Mouse (Mus musculus) heart, embryonic 16.5 days (tissue): ENCODE measurements at regions not wholly inside any gene's neighbourhood (a gene's known extent, or its start where the extent isn't known, plus 50 kb on each side); places are given as distances from the start of the nearest gene placed in this dataset.

Experiments
- ATAC-seq: fragments of 200-750 bp; cut with Nextera tagmentation; replicated peaks from 2 replicates; pipeline ENCODE4 v1.8.0; 2017; ENCODE audit warnings: moderate number of reproducible peaks; ENCODE audit not compliant: insufficient read depth, low FRiP score; ENCODE audit errors: extremely low read depth
- H3K27ac ChIP-seq: fragments of 300-500 bp; sonication (generic); 2 replicates; pipeline ENCODE4 v1.5.1; 2014; ENCODE audit warnings: mild to moderate bottlenecking, low read length, control low read depth, moderate library complexity
- H3K27me3 ChIP-seq: fragments of 300-500 bp; sonication (generic); 2 replicates; pipeline ENCODE4 v1.6.1; 2014; ENCODE audit warnings: low read length, mixed read lengths; ENCODE audit not compliant: control insufficient read depth, insufficient read depth
- H3K36me3 ChIP-seq: fragments of 300-500 bp; sonication (generic); 2 replicates; pipeline ENCODE4 v1.6.1; 2014; ENCODE audit not compliant: control insufficient read depth, insufficient read depth
- H3K4me1 ChIP-seq: fragments of 300-500 bp; sonication (generic); 2 replicates; pipeline ENCODE4 v1.6.1; 2014; ENCODE audit warnings: low read length, mixed read lengths; ENCODE audit not compliant: control insufficient read depth, insufficient read depth
- H3K4me2 ChIP-seq: fragments of 300-500 bp; sonication (generic); 2 replicates; pipeline ENCODE4 v1.6.1; 2014; ENCODE audit warnings: low read depth, mild to moderate bottlenecking, control low read depth, low read length
- H3K4me3 ChIP-seq: fragments of 300-500 bp; sonication (generic); 2 replicates; pipeline ENCODE4 v1.5.1; 2014; ENCODE audit warnings: mild to moderate bottlenecking, control low read depth, low read length
- H3K9ac ChIP-seq: fragments of 300-500 bp; sonication (generic); 2 replicates; pipeline ENCODE4 v1.6.1; 2014; ENCODE audit warnings: low read length, control low read depth
- H3K9me3 ChIP-seq: fragments of 300-500 bp; sonication (generic); replicated peaks from 2 replicates; pipeline ENCODE4 v1.6.1; 2016; ENCODE audit warnings: low read length; ENCODE audit not compliant: control insufficient read depth
- WGBS: fragments of 180-500 bp; shearing (Covaris S2); extraction: QIAGEN DNeasy Blood & Tissue Kit; methylation state at CpG from one replicate; pipeline ENCODE4 v1.1.7; 2014; 5-methylcytosine and 5-hydroxymethylcytosine counted together

DNA sequence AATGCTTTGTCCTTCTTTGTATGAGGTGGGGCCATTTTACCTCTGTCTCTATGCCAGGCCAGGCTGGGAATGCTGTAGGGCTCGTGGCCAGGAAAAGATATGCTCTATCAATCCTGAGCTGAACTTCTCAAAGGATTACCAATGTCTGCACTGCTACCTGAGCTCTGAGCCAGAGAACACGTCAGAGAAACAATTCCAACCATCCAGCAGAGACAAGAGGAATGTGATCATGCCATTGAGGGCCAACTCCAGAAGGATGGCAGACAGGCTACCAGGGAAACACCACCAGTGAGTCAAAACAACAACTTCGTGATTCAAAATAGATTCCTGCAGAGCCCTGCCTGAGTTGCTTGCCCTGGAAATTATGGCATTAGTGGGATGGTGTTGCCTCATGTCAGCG, 361.0 kb downstream of the Adam3 start:
- peak overlapping the region; percentile 57 for H3K27ac ChIP-seq

DNA sequence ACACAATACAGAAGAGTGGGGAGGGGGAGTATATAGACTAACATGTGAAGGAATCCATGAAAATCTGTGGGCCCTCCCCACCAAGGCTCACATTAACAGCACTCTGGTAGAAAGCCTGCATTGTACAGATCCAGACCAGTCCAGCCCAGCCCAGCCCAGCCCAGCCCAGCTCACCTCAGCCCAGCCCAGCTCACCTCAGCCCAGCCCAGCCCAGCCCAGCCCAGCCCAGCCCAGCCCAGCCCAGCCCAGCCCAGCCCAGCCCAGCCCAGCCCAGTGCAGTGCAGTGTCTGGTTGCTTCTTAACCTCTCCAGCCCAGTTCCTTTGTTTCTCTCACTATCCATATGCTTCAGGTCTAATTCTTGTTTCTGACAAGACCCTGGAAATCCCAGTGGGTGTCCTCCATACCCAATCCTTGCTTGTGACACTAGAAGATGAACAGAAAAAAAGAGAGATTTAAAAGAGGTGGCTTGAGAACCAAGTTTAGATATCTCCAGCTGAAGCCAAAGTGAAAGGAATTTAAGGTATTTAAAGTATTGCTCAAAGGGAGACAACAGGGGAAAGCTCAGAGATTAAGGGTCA, 366.5 kb downstream of the Adam3 start:
- ATAC-seq = no peak
- H3K9ac ChIP-seq = no peak overlapping the region

More for the DNA sequence above, 361.0 kb downstream of the Adam3 start:
- H3K9ac ChIP-seq = no peak overlapping the region
- 43% methylated on average over 4 of the region's 4 CpGs for WGBS
- H3K9me3 ChIP-seq = no peaks in the 10 kb centered on the region
- H3K36me3 ChIP-seq = no peaks in the 10 kb centered on the region
- H3K4me3 ChIP-seq = no peak overlapping the region
- no peak overlapping the region for H3K4me2 ChIP-seq
- no peaks in the 10 kb centered on the region for H3K27me3 ChIP-seq
- peak; percentile 84 for ATAC-seq
- H3K4me1 ChIP-seq = peaks cover 7% of the 10 kb centered on the region

DNA sequence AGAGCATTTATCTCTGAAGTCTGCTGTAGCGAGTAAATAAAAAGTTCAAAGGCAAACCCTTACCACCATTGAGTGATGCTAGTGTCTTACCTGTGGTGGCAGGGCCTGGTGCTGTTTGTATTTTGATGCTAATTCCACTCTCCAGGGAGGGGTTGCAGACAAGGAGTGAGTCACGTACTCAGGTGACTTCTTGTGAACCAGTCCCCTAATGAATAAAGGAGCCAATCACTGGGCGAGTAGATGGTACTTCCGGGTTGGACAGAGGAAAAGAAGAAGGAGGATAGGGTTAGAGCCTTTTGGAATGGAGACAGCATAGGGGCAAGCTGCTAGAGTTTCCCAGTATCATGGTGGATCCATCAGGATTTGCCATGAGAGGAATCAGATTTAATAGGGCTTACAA, 370.5 kb downstream of the Adam3 start:
- H3K4me3 ChIP-seq = no peak overlapping the region
- no peak overlapping the region for H3K9ac ChIP-seq
- peaks cover 2% of the 10 kb centered on the region; the same call in 1 of the 2 replicates for H3K4me1 ChIP-seq
- whole genome bisulfite sequencing = 86% methylated on average over 4 of the region's 4 CpGs
- H3K36me3 ChIP-seq = no peaks in the 10 kb centered on the region
- no peak overlapping the region for H3K27ac ChIP-seq
- ATAC-seq = no peak
- H3K4me2 ChIP-seq = no peak overlapping the region
- H3K27me3 ChIP-seq = no peaks in the 10 kb centered on the region
- no peaks in the 10 kb centered on the region for H3K9me3 ChIP-seq

More for the DNA sequence above, 366.5 kb downstream of the Adam3 start:
- Histone ChIP-seq H3K27ac (no peak overlapping the region), H3K4me3 (no peak overlapping the region), H3K9me3 (no peaks in the 10 kb centered on the region), H3K36me3 (no peaks in the 10 kb centered on the region), H3K4me2 (no peak overlapping the region), H3K4me1 (peaks cover 2% of the 10 kb centered on the region; the same call in 1 of the 2 replicates), H3K27me3 (no peaks in the 10 kb centered on the region)

DNA sequence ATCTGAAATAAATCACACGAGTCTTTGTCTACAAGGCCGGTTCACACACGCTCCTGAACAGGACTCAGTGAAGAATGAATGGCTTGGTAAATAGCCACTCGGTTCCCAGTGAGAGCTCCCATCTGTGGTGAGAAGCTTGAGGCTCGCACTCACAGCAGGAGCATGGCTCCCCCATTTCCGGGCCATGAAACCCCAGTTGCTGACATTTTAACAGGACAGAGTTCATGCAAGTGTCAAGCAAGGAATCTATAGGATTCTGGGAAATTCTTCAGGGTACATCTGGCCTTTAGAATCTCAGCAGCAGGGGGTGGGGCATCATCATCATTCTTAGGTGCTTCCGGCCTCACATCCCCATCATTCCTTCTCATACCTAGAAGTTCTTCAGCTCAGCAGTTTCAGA, 371.8 kb downstream of the Adam3 start:
- Histone ChIP-seq H3K9ac (no peak overlapping the region), H3K4me1 (no peaks in the 10 kb centered on the region), H3K27ac (no peak overlapping the region), H3K27me3 (no peaks in the 10 kb centered on the region), H3K9me3 (no peaks in the 10 kb centered on the region), H3K4me3 (no peak overlapping the region), H3K4me2 (no peak overlapping the region), H3K36me3 (no peaks in the 10 kb centered on the region)
- ATAC-seq = no peak
- WGBS = 78% methylated on average over 7 of the region's 7 CpGs

DNA sequence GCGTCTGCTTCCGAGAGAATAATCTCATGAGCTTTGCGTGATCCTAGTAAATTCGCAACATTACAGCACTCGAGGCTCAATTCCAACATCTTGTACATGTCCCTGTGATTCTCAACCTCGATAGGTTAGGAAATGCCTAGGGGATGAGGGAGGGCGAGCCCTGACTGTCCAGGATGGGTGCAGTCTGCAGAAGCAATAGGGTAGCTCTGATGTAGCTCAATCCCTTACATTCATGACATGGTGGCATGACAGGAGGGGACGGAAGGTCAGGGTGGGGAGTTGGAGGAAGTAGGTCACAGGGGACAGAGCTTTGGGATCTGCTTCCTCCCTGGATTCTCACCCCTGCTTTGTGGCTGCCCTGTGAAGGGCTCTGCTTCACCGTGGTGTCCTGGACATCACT, 373.3 kb downstream of the Adam3 start:
- no peaks in the 10 kb centered on the region for H3K27me3 ChIP-seq
- 64% methylated on average over 9 of the region's 9 CpGs for WGBS
- H3K4me2 ChIP-seq = peak overlapping the region; percentile 42
- no peak overlapping the region for H3K4me3 ChIP-seq
- H3K9ac ChIP-seq = no peak overlapping the region
- H3K4me1 ChIP-seq = no peaks in the 10 kb centered on the region
- H3K27ac ChIP-seq = no peak overlapping the region
- no peak for ATAC-seq
- no peaks in the 10 kb centered on the region for H3K36me3 ChIP-seq
- H3K9me3 ChIP-seq = no peaks in the 10 kb centered on the region

DNA sequence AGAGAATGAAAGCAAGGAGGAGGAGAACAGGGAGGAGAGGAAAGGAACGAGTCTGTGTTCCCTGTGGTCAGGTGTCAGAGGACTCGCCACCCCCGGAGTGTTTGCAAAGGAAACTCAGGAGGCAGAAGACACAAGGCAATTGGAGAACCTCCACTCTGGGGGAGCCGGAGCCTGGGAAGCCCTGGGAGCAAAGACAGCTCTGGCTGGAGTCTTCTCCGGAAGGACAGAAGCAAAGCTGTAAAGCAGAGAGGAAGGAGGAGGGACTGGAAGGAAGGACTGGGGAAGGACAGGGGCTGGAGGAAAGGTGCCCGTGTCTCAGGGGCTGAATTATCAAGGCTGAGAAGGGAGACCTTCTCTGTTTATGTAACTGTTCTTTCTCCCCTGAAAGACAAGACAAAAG, 373.9 kb downstream of the Adam3 start:
- Histone ChIP-seq H3K4me1 (no peaks in the 10 kb centered on the region), H3K4me2 (peak overlapping the region; percentile 42), H3K27me3 (no peaks in the 10 kb centered on the region), H3K36me3 (no peaks in the 10 kb centered on the region), H3K9me3 (no peaks in the 10 kb centered on the region), H3K9ac (peak overlapping the region; percentile 22; the same call in 1 of the 2 replicates), H3K4me3 (peak overlapping the region; percentile 13; the same call in 1 of the 2 replicates), H3K27ac (no peak overlapping the region)
- 16% methylated on average over 6 of the region's 6 CpGs for WGBS
- no peak for ATAC-seq

DNA sequence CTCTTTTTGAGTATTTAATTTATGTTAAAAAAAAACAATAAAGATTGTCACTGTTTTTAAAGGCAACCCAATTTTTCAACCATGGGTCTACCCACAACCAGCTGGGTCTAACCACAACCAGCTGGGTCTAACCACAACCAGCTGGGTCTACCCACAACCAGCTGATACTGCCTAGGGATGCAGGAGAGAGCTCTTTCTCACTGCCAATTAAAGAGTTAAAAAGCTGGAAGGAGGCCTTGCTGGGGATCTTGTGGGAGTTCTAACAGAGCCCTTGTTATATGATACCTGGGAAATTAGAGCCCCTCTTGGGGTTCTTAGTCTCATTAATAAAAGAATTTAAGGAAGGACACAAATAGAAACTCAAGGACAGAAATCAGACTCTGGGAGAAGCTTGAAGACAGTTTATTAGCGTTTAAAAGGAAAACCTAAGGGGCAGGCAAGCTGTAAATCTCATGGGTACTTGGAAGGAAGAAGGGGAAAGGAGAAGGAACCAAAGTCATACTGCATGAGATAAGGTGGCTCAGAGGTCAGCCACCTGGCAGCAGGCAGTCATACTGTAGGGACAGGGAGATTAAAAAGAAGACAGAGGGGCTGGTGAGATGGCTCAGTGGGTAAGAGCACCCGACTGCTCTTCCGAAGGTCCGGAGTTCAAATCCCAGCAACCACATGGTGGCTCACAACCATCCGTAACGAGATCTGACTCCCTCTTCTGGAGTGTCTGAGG, 379.1 kb downstream of the Adam3 start:
- WGBS = 64% methylated on average over 6 of the region's 6 CpGs
- Histone ChIP-seq H3K4me2 (no peak overlapping the region), H3K4me3 (no peak overlapping the region), H3K4me1 (no peaks in the 10 kb centered on the region), H3K36me3 (no peaks in the 10 kb centered on the region), H3K9me3 (no peaks in the 10 kb centered on the region), H3K27ac (no peak overlapping the region), H3K27me3 (no peaks in the 10 kb centered on the region), H3K9ac (no peak overlapping the region)
- no peak for ATAC-seq

DNA sequence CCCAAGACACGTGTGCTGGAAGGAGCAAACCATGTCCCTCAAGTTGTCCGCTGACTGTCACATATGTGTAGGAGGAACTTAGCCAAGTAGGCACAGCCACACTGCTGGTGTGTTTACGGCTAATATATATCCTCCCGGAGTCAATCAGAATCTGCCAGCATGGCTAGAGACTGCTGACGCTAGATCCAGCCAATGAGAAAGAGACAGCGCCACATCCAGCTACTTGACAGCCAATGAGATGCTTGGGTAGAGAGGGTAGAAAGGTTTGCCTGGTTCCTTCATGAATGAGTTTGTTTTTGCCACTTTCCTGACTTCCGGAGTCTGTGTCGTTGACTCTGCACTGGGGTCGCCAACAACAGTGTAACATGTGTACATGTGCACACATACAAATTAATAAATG, 387.0 kb downstream of the Adam3 start:
- Histone ChIP-seq H3K27ac (no peak overlapping the region), H3K9me3 (no peaks in the 10 kb centered on the region; the same call in 1 of the 2 replicates), H3K4me3 (no peak overlapping the region), H3K36me3 (no peaks in the 10 kb centered on the region), H3K4me2 (no peak overlapping the region), H3K27me3 (no peaks in the 10 kb centered on the region), H3K9ac (no peak overlapping the region), H3K4me1 (no peaks in the 10 kb centered on the region)
- WGBS = 88% methylated on average over 9 of the region's 9 CpGs
- no peak for ATAC-seq

DNA sequence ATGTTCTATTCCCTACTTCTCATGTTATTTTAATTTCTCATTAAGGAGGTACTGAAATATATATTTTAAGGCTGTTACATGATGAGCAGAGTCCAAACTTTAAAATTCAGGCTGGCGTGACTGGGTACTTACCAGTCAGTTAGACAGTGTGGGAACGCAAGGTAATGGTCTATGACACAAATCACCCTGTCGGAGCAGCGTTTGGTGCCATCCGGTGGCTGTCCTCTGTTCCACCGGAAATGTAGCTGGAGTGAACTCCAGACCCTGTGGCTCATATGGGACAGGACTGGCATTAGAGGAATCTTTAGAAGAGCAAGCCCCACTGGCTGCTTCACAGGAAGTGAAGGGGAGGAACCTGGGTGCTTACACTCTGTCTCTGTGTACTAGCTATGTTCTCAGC, 388.0 kb downstream of the Adam3 start:
- no peaks in the 10 kb centered on the region for H3K27me3 ChIP-seq
- no peak overlapping the region for H3K27ac ChIP-seq
- WGBS = 39% methylated on average over 6 of the region's 6 CpGs
- ATAC-seq = no peak
- no peaks in the 10 kb centered on the region for H3K4me1 ChIP-seq
- no peaks in the 10 kb centered on the region; the same call in 1 of the 2 replicates for H3K9me3 ChIP-seq
- no peak overlapping the region for H3K4me2 ChIP-seq
- no peak overlapping the region for H3K4me3 ChIP-seq
- H3K36me3 ChIP-seq = no peaks in the 10 kb centered on the region
- H3K9ac ChIP-seq = no peak overlapping the region
